Mouse (Mus musculus): ENCODE measurements around the gene Tspan10. TPM values are rescaled to one million over a fixed set of nuclear protein-coding genes. Genes with fewer than 3 reads are reported as not detected.
A peak's percentile ranks its signal among the peaks of the same experiment; 100 is the strongest.

Gene Tspan10
- polyA plus RNA-seq, 2 experiments = not detected

DNA sequence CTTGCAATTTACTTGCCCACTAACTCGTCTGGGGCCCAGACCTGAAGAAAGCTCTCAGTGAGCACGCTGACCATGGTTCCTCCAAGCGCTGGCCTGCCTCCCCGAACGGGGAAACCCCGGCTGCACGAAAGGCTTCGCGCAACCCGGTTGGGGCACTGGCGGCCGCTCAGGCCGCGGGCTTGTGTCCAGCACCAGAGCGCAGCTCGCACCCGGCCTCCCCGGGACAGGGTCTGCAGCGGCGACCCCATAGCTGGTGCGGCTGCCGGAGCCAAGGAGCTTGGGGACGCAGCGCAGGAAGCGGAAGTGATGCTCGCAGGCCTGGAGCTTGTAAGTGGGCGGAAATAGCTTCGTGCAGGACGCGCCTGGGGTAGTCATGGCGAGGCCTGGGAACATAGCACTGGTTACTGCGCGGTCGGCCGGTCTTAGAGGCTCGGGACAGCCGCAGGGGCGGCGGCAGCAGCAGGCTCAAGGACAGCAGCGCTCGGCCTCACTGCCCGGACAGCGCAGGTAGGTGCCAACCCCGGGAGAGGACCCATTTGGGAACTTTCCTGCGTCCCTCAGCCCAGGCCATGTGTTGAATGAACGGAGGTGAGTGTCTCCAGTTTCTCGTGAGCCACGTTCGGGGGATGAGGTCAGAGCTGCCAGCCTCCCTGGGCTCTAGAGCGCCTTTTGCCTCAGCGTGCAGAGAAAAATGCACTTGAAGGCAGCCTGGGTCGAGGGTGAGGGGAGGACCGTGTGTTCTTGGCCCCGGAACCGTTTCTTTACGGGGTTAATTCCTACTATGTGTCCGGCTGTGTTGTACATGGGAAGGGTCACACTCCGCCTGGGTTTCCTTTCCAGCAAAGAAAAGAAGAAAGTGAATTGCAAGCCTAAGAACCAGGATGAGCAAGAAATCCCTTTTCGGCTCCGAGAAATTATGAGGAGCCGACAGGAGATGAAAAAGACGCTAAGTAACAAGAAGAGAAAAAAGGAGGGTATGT, 15.6 kb downstream of the Tspan10 start, which contains the start of the genes Oxld1 and Ccdc137:
Gene Oxld1 (minus strand): TSS at position 297 of the 980 bp plus-strand sequence.
Gene Ccdc137 (plus strand): TSS at position 344 of the 980 bp plus-strand sequence.
- Histone ChIP-seq H3K4me3 (ENCODE audit: insufficient read depth in 1 of 2, low read depth in 2 of 2, low read length in 2 of 2) (peak within 1 kb of the TSS; percentile 88 to 98), H3K36me3 (replicated peaks; ENCODE audit: control insufficient read depth, insufficient read depth, low read depth) (peaks cover 18% of the 10 kb centered on the region), H3K9me3 (ENCODE audit: control insufficient read depth, low read length) (no peaks in the 10 kb centered on the region), H3K4me1 (replicated peaks; ENCODE audit: control insufficient read depth in 2 of 2, insufficient read depth in 2 of 2, low read length in 1 of 2) (peaks cover 22 to 29% of the 10 kb centered on the region in 2 experiments), H3K27ac (peak within 1 kb of the TSS; percentile 77), H3K27me3 (ENCODE audit: control insufficient read depth, insufficient read depth, low read length) (no peaks in the 10 kb centered on the region), H3K4me2 (ENCODE audit: low read depth) (peak within 1 kb of the TSS; percentile 73), H3K9ac (replicated peaks) (peak within 1 kb of the TSS; percentile 92)
- WGBS (ENCODE audit: insufficient replicate concordance) = 2% methylated on average over 62 of the region's 62 CpGs
- DNase-seq (ENCODE audit: low read depth in 3 of 3, low spot score in 3 of 3) (peak; percentile 62 to 67 (median 66)), ATAC-seq (ENCODE audit: insufficient read depth) (peak; percentile 82)
- TF ChIP-seq CTCF (IDR thresholded peaks at IDR 0.05; ENCODE audit: low read depth) (no peak), EP300 (IDR thresholded peaks at IDR 0.05; ENCODE audit: low read depth) (no peak)

DNA sequence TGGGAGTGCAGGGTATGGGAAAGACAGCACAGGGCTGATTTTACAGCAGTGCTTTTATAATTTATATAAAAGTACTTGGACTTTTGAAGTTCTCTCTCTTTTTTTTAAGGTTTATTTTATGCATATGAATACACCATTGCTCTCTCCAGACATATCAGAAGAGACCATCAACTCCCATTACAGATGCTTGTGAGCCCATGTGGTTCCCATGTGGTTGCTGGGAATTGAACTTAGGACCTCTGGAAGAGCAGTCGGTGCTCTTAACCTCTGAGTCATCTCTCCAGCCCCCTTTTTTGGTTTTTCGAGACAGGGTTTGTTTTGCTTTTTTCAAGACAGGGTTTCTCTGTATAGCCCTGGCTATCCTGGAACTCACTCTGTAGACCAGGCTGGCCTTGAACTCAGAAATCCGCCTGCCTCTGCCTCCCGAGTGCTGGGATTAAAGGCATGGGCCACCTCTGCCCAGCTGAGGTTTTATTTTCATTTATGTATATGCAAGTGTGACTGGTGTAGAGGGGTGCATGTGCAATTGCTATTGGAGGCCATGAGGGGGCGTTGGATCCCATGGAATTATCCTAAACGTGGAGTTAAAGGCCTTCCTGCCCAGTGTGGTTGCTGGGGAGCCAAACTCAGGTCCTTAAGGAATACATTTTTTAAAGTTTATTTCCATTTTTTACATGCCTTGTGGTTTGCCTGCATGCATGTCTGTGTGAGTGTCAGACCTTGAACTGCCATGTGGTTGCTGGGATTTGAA, 16.6 kb downstream of the Tspan10 start:
- H3K27ac ChIP-seq = peak overlapping the region; percentile 77; the same call in 1 of the 2 replicates
- 27% methylated on average over 6 of the region's 6 CpGs for WGBS (ENCODE audit: insufficient replicate concordance)
- no peak for ATAC-seq (ENCODE audit: insufficient read depth)

GRCm38 (mm10) chr11:120463536-120463935, 21.1 kb downstream of the Tspan10 start:
- no peak overlapping the region for H3K9ac ChIP-seq (replicated peaks)
- TF ChIP-seq EP300 (IDR thresholded peaks at IDR 0.05; ENCODE audit: low read depth) (no peak), CTCF (IDR thresholded peaks at IDR 0.05; ENCODE audit: low read depth) (no peak)
- H3K9me3 ChIP-seq (ENCODE audit: control insufficient read depth, low read length) = no peaks in the 10 kb centered on the region
- H3K4me1 ChIP-seq (replicated peaks; ENCODE audit: control insufficient read depth in 2 of 2, insufficient read depth in 2 of 2, low read length in 1 of 2) = peaks cover 11 to 12% of the 10 kb centered on the region in 2 experiments
- H3K27ac ChIP-seq = no peak overlapping the region
- H3K36me3 ChIP-seq (replicated peaks; ENCODE audit: control insufficient read depth, insufficient read depth, low read depth) = peaks cover 18% of the 10 kb centered on the region
- ATAC-seq (ENCODE audit: insufficient read depth) = no peak
- no peaks in the 10 kb centered on the region for H3K27me3 ChIP-seq (ENCODE audit: control insufficient read depth, insufficient read depth, low read length)
- no peak overlapping the region for H3K4me3 ChIP-seq (ENCODE audit: insufficient read depth in 1 of 2, low read depth in 2 of 2, low read length in 2 of 2)
- no peak for DNase-seq (ENCODE audit: low read depth in 3 of 3, low spot score in 3 of 3)
- WGBS (ENCODE audit: insufficient replicate concordance) = 78% methylated on average over 2 of the region's 2 CpGs
- H3K4me2 ChIP-seq (ENCODE audit: low read depth) = no peak overlapping the region

More for the DNA sequence above, 16.6 kb downstream of the Tspan10 start:
- Histone ChIP-seq H3K4me3 (ENCODE audit: insufficient read depth in 1 of 2, low read depth in 2 of 2, low read length in 2 of 2) (peak overlapping the region; percentile 88 to 98), H3K4me1 (replicated peaks; ENCODE audit: control insufficient read depth in 2 of 2, insufficient read depth in 2 of 2, low read length in 1 of 2) (peaks cover 22 to 29% of the 10 kb centered on the region in 2 experiments), H3K36me3 (replicated peaks; ENCODE audit: control insufficient read depth, insufficient read depth, low read depth) (peaks cover 18% of the 10 kb centered on the region), H3K27me3 (ENCODE audit: control insufficient read depth, insufficient read depth, low read length) (no peaks in the 10 kb centered on the region), H3K9me3 (ENCODE audit: control insufficient read depth, low read length) (no peaks in the 10 kb centered on the region), H3K4me2 (ENCODE audit: low read depth) (peak overlapping the region; percentile 73), H3K9ac (replicated peaks) (peak overlapping the region; percentile 92)
- TF ChIP-seq CTCF (IDR thresholded peaks at IDR 0.05; ENCODE audit: low read depth) (peak; percentile 67), EP300 (IDR thresholded peaks at IDR 0.05; ENCODE audit: low read depth) (no peak)
- DNase-seq (ENCODE audit: low read depth in 3 of 3, low spot score in 3 of 3) = peak in 1 of 3 experiments; percentile 41

DNA sequence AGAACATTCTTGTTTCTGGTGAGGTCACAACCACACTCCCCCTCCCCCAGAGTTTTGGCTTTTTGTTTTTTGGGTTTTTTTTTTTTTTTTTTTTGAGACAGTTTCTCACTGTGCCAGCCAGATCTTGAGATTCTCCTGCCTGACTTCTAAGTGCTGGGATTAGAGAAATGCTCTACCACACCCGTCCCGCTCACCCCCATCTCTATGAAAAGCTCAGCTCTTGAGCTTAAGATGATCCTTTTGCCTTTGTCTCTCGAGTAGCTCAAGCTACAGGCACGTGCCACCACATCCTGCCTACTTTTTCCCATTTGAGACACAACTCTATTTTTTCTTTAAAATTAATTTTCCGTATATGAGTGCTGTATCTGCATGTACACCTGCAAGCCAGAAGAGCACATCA, 21.9 kb downstream of the Tspan10 start:
- H3K9me3 ChIP-seq (ENCODE audit: control insufficient read depth, low read length) = no peaks in the 10 kb centered on the region
- 78% methylated on average over 5 of the region's 5 CpGs for WGBS (ENCODE audit: insufficient replicate concordance)
- H3K4me3 ChIP-seq (ENCODE audit: insufficient read depth in 1 of 2, low read depth in 2 of 2, low read length in 2 of 2) = no peak overlapping the region
- ATAC-seq (ENCODE audit: insufficient read depth) (no peak), DNase-seq (ENCODE audit: low read depth in 3 of 3, low spot score in 3 of 3) (no peak)
- H3K27ac ChIP-seq = no peak overlapping the region
- peaks cover 10 to 13% of the 10 kb centered on the region in 2 experiments for H3K4me1 ChIP-seq (replicated peaks; ENCODE audit: control insufficient read depth in 2 of 2, insufficient read depth in 2 of 2, low read length in 1 of 2)
- TF ChIP-seq EP300 (IDR thresholded peaks at IDR 0.05; ENCODE audit: low read depth) (no peak), CTCF (IDR thresholded peaks at IDR 0.05; ENCODE audit: low read depth) (no peak)
- no peaks in the 10 kb centered on the region for H3K27me3 ChIP-seq (ENCODE audit: control insufficient read depth, insufficient read depth, low read length)
- H3K36me3 ChIP-seq (replicated peaks; ENCODE audit: control insufficient read depth, insufficient read depth, low read depth) = peaks cover 18% of the 10 kb centered on the region
- H3K9ac ChIP-seq (replicated peaks) = no peak overlapping the region
- no peak overlapping the region for H3K4me2 ChIP-seq (ENCODE audit: low read depth)
